Mouse (Mus musculus) megakaryocyte, embryonic 14.5 days (primary cell): ENCODE results near the gene Nomo1.

Experiments
- FLI1 ChIP-seq: IDR thresholded peaks from 2 replicates; pipeline ENCODE4 v1.6.1; 2012; ENCODE audit warnings: low read length, inconsistent platforms, mixed read lengths
- GATA1 ChIP-seq: IDR thresholded peaks from 3 replicates; pipeline ENCODE4 v1.6.1; 2012; ENCODE audit warnings: mixed read lengths, low read length, inconsistent platforms, borderline replicate concordance

GRCm38 (mm10) chr7:46028681-46029080, 4.8 kb upstream of the Nomo1 start:
- no peak for TF ChIP-seq GATA1
- TF ChIP-seq FLI1 = no peak
